Mouse (Mus musculus): Measurements from ENCODE around the gene Gprc6a. TPM values are rescaled to one million over a fixed set of nuclear protein-coding genes. Genes with fewer than 3 reads are reported as not detected.

The Gprc6a gene
- polyA plus RNA-seq, 2 experiments: not detected

DNA sequence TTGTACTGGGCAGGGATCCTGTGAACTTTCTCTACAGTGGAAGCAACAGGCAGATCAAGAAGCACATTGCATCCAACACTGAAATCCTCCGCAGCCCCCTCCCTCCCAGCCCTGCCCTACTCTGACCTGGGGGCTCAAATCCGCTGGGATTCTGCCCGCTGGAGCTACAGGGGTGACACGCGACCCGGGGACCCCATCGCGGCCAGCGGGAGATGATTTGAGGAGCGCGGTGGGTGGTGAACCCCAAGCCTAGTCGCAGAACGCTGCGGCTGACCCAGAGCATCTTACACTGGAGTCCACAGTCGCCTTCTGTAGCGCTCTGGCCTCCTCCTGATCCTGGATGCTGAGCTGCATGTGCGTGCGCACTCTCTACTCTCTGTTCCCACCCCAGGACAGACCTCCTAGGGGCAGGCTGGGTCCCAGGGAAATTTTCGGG lies 41.1 kb downstream of the Gprc6a start, which contains the start of gene Fam162b:
Gene Fam162b (minus strand): TSS at position 379 of the 436 bp plus-strand sequence.
- no peak within 1 kb of the TSS; the same call in 1 of the 2 replicates for H3K4me2 ChIP-seq (ENCODE audit: low read depth)
- 5% methylated on average over 19 of the region's 19 CpGs for WGBS (ENCODE audit: insufficient replicate concordance)
- H3K9ac ChIP-seq (replicated peaks): no peak within 1 kb of the TSS
- H3K9me3 ChIP-seq (ENCODE audit: control insufficient read depth, low read length): no peaks in the 10 kb centered on the region
- DNase-seq (ENCODE audit: low read depth in 3 of 3, low spot score in 3 of 3) (no peak), ATAC-seq (ENCODE audit: insufficient read depth) (no peak)
- H3K27me3 ChIP-seq (ENCODE audit: control insufficient read depth, insufficient read depth, low read length): no peaks in the 10 kb centered on the region; the same call in none of the 2 replicates
- H3K4me1 ChIP-seq (replicated peaks; ENCODE audit: control insufficient read depth in 2 of 2, insufficient read depth in 2 of 2, low read length in 1 of 2): no peaks in the 10 kb centered on the region
- H3K27ac ChIP-seq: no peak within 1 kb of the TSS
- TF ChIP-seq CTCF (IDR thresholded peaks at IDR 0.05; ENCODE audit: low read depth) (no peak), EP300 (IDR thresholded peaks at IDR 0.05; ENCODE audit: low read depth) (no peak)
- no peak within 1 kb of the TSS for H3K4me3 ChIP-seq (ENCODE audit: insufficient read depth in 1 of 2, low read depth in 2 of 2, low read length in 2 of 2)
- no peaks in the 10 kb centered on the region for H3K36me3 ChIP-seq (replicated peaks; ENCODE audit: control insufficient read depth, insufficient read depth, low read depth)

DNA sequence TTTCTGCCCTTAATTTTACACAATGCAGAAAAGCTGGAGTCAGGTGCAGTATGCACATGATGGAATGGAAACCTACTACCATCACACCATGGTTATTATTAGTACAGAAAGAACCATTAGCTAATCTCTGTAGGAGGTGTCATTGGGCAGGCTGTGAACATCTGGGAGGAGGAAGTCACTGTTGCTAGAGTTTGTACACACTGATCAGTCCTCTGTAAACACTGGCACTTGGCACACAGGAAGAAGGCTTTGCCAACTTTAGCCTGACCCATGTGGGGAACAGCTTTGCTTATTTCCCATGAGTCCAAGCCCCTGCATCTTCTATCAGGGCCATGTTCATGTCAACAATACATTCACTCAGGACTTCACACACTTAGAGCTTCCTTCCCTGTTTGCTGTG lies 46.3 kb downstream of the Gprc6a start:
- H3K4me2 ChIP-seq (ENCODE audit: low read depth): no peak overlapping the region
- TF ChIP-seq CTCF (IDR thresholded peaks at IDR 0.05; ENCODE audit: low read depth) (no peak), EP300 (IDR thresholded peaks at IDR 0.05; ENCODE audit: low read depth) (no peak)
- ATAC-seq (ENCODE audit: insufficient read depth) (no peak), DNase-seq (ENCODE audit: low read depth in 3 of 3, low spot score in 3 of 3) (no peak)
- no peaks in the 10 kb centered on the region for H3K36me3 ChIP-seq (replicated peaks; ENCODE audit: control insufficient read depth, insufficient read depth, low read depth)
- no peak overlapping the region for H3K4me3 ChIP-seq (ENCODE audit: insufficient read depth in 1 of 2, low read depth in 2 of 2, low read length in 2 of 2)
- no peaks in the 10 kb centered on the region for H3K9me3 ChIP-seq (ENCODE audit: control insufficient read depth, low read length)
- no peak overlapping the region for H3K9ac ChIP-seq (replicated peaks)
- no peaks in the 10 kb centered on the region; the same call in 1 of the 2 replicates for H3K27me3 ChIP-seq (ENCODE audit: control insufficient read depth, insufficient read depth, low read length)
- no peaks in the 10 kb centered on the region for H3K4me1 ChIP-seq (replicated peaks; ENCODE audit: control insufficient read depth in 2 of 2, insufficient read depth in 2 of 2, low read length in 1 of 2)
- H3K27ac ChIP-seq: no peak overlapping the region

DNA sequence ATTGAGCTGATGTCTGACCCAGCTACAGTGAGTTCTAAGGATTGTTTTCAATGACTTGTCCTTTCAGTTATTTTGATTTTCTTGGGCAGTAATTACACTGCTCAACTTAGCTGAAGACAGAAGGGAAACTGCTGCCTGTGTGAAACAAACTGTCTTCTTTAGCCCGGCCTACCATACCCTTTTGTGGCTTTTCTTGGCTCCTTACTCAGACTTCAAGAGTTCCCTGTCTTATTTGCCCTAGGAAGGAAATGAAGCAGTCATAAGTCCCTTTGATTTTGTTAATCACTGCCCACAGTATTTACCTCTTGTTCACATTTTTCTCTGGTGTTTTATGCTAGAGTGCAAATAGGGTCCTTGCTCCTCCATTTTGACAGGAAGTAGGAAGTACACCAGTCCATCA lies 46.9 kb downstream of the Gprc6a start:
- WGBS (ENCODE audit: insufficient replicate concordance): 43% methylated on average over 1 of the region's 1 CpGs

GRCm38 (mm10) chr10:51571225-51571996 lies 59.9 kb downstream of the Gprc6a start:
- TF ChIP-seq CTCF (IDR thresholded peaks at IDR 0.05; ENCODE audit: low read depth): no peak
- no peak for TF ChIP-seq EP300 (IDR thresholded peaks at IDR 0.05; ENCODE audit: low read depth)
- DNase-seq (ENCODE audit: low read depth in 3 of 3, low spot score in 3 of 3) (no peak), ATAC-seq (ENCODE audit: insufficient read depth) (no peak)
- H3K4me2 ChIP-seq (ENCODE audit: low read depth): no peak overlapping the region
- H3K4me3 ChIP-seq (ENCODE audit: insufficient read depth in 1 of 2, low read depth in 2 of 2, low read length in 2 of 2): no peak overlapping the region
- no peaks in the 10 kb centered on the region for H3K27me3 ChIP-seq (ENCODE audit: control insufficient read depth, insufficient read depth, low read length)
- H3K4me1 ChIP-seq (replicated peaks; ENCODE audit: control insufficient read depth in 2 of 2, insufficient read depth in 2 of 2, low read length in 1 of 2): no peaks in the 10 kb centered on the region
- H3K27ac ChIP-seq: no peak overlapping the region
- no peaks in the 10 kb centered on the region for H3K36me3 ChIP-seq (replicated peaks; ENCODE audit: control insufficient read depth, insufficient read depth, low read depth)
- H3K9ac ChIP-seq (replicated peaks): no peak overlapping the region
- no peaks in the 10 kb centered on the region for H3K9me3 ChIP-seq (ENCODE audit: control insufficient read depth, low read length)
- WGBS (ENCODE audit: insufficient replicate concordance): 40% methylated on average over 9 of the region's 9 CpGs

More for the DNA sequence above, 46.9 kb downstream of the Gprc6a start:
- Histone ChIP-seq H3K27ac (no peak overlapping the region), H3K4me2 (ENCODE audit: low read depth) (no peak overlapping the region), H3K4me1 (replicated peaks; ENCODE audit: control insufficient read depth in 2 of 2, insufficient read depth in 2 of 2, low read length in 1 of 2) (no peaks in the 10 kb centered on the region), H3K36me3 (replicated peaks; ENCODE audit: control insufficient read depth, insufficient read depth, low read depth) (no peaks in the 10 kb centered on the region), H3K4me3 (ENCODE audit: insufficient read depth in 1 of 2, low read depth in 2 of 2, low read length in 2 of 2) (no peak overlapping the region), H3K27me3 (ENCODE audit: control insufficient read depth, insufficient read depth, low read length) (no peaks in the 10 kb centered on the region), H3K9me3 (ENCODE audit: control insufficient read depth, low read length) (no peaks in the 10 kb centered on the region), H3K9ac (replicated peaks) (no peak overlapping the region)
- no peak for ATAC-seq (ENCODE audit: insufficient read depth)
- TF ChIP-seq EP300 (IDR thresholded peaks at IDR 0.05; ENCODE audit: low read depth) (no peak), CTCF (IDR thresholded peaks at IDR 0.05; ENCODE audit: low read depth) (no peak)
- no peak for DNase-seq (ENCODE audit: low read depth in 3 of 3, low spot score in 3 of 3)

Other genes starting within 250 kb of the Gprc6a start
- 1.4 and 1.8 TPM in 2 replicates for gene Gm49339, start 150.8 kb downstream of the Gprc6a start, polyA plus RNA-seq (2012; rRNA removed)
- gene Gm49339, start 150.8 kb downstream of the Gprc6a start, polyA plus RNA-seq (2014; fragmentation: Nextera tagmentation; extraction: Ambion mirVana): 1.1 and 2.5 TPM in 2 replicates
- 0.70 and 1.1 TPM in 2 replicates for gene Lilr4b, start 150.8 kb downstream of the Gprc6a start, polyA plus RNA-seq (2012; rRNA removed)
- gene Lilr4b, start 150.8 kb downstream of the Gprc6a start, polyA plus RNA-seq (2014; fragmentation: Nextera tagmentation; extraction: Ambion mirVana): 0.75 and 1.8 TPM in 2 replicates
- 1.7 and 2.7 TPM in 2 replicates for gene Lilrb4a, start 140.5 kb downstream of the Gprc6a start, polyA plus RNA-seq (2012; rRNA removed)
- 0.78 and 5.0 TPM in 2 replicates for gene Lilrb4a, start 140.5 kb downstream of the Gprc6a start, polyA plus RNA-seq (2014; fragmentation: Nextera tagmentation; extraction: Ambion mirVana)
- 0.12 TPM in 1 of 2 replicates, not detected in the other for gene Fam162b, start 40.9 kb downstream of the Gprc6a start, polyA plus RNA-seq (2012; rRNA removed)
- gene Fam162b, start 40.9 kb downstream of the Gprc6a start, polyA plus RNA-seq (2014; fragmentation: Nextera tagmentation; extraction: Ambion mirVana): not detected in 2 replicates
- 0.01 and 0.02 TPM in 2 replicates for gene Rfx6, start 46.3 kb upstream of the Gprc6a start, polyA plus RNA-seq (2012; rRNA removed)
- gene Rfx6, start 46.3 kb upstream of the Gprc6a start, polyA plus RNA-seq (2014; fragmentation: Nextera tagmentation; extraction: Ambion mirVana): not detected in 2 replicates

All from liver, embryonic 14.5 days (tissue).